Mouse (Mus musculus): ENCODE measurements around the gene Tmem202. TPM values are rescaled to one million over a fixed set of nuclear protein-coding genes. Genes with fewer than 3 reads are reported as not detected.

Tmem202 gene
- polyA plus RNA-seq, 1 experiment from 2014 or later = 0.47 TPM

DNA sequence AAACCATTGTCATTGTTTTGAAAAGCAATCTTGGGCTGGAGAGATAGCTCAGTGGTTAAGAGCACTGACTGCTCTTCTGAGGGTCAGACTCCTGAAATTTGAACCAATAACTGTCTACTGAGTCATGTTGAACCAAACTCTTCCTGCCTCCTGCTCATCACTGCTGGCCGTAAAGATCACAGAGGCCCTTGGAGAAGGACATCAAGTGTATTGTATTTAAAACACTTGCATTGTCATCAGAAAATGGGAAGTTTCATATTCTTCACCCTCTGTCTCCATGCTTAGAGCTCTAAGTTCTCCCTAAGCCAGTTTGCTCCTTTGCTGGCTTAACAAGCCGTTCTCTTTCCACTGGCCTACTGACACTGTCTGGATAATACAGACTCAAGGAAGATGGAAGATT is 11.4 kb downstream of the Tmem202 start:
- H3K4me1 ChIP-seq = no peaks in the 10 kb centered on the region
- H3K9ac ChIP-seq (replicated peaks) = no peak overlapping the region
- H3K27ac ChIP-seq (replicated peaks) = no peak overlapping the region
- H3K9me3 ChIP-seq = no peaks in the 10 kb centered on the region
- 88% methylated on average over 2 of the region's 2 CpGs for WGBS
- H3K4me3 ChIP-seq = no peak overlapping the region
- H3K27me3 ChIP-seq = no peaks in the 10 kb centered on the region
- no peak for ATAC-seq (replicated peaks)
- H3K4me2 ChIP-seq (replicated peaks) = no peak overlapping the region
- no peaks in the 10 kb centered on the region for H3K36me3 ChIP-seq

DNA sequence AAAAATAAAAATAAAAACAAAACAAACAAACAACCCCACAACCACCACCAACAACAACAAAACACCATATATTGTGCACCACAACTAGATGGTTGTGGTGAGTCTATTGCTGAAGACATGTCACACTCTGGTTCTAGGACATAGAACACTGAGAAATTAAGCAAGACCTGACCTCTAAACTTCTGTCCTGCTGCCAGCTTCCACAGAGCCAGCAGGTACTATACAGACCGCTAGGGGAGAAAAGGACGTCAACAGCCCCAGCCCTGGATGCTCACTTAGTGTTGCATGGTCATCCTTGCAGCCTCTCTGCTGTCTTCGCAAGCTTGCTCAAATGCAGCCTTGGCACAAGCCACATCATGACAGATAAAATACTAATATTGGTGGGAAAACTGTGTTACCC is 12.1 kb downstream of the Tmem202 start:
- H3K4me2 ChIP-seq (replicated peaks) = no peak overlapping the region
- WGBS = 78% methylated on average over 3 of the region's 3 CpGs

DNA sequence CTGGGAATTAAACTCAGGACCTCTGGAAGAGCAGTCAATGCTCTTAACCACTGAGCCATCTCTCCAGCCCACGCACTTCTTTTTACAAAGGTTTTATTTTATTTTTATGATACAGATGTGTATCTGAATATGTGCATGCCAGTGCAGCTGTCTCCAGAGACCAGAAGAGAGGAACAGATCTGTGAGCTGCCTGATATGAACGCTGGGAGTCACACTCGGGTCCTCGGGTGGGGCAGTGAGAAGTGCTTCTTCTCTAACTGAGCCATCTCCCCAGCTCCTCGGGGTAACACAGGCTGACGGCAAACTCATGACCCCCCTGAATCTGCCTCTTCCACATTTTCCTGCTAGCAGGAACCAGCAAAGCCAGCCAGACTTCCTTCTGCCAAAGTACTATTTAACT is 12.9 kb downstream of the Tmem202 start:
- Histone ChIP-seq H3K9ac (replicated peaks) (no peak overlapping the region), H3K27me3 (no peaks in the 10 kb centered on the region), H3K4me2 (replicated peaks) (no peak overlapping the region), H3K4me1 (no peaks in the 10 kb centered on the region), H3K4me3 (no peak overlapping the region), H3K36me3 (no peaks in the 10 kb centered on the region), H3K9me3 (no peaks in the 10 kb centered on the region), H3K27ac (replicated peaks) (no peak overlapping the region)
- ATAC-seq (replicated peaks) = no peak
- 88% methylated on average over 6 of the region's 6 CpGs for WGBS

More for the DNA sequence above, 12.1 kb downstream of the Tmem202 start:
- Histone ChIP-seq H3K27ac (replicated peaks) (no peak overlapping the region), H3K4me1 (no peaks in the 10 kb centered on the region), H3K36me3 (no peaks in the 10 kb centered on the region), H3K9me3 (no peaks in the 10 kb centered on the region), H3K4me3 (no peak overlapping the region), H3K27me3 (no peaks in the 10 kb centered on the region), H3K9ac (replicated peaks) (no peak overlapping the region)
- ATAC-seq (replicated peaks) = no peak

GRCm38 (mm10) chr9:59522906-59523305 is 16.7 kb downstream of the Tmem202 start:
- H3K9me3 ChIP-seq = no peaks in the 10 kb centered on the region
- H3K27me3 ChIP-seq = no peaks in the 10 kb centered on the region
- H3K4me3 ChIP-seq = no peak overlapping the region
- no peak for ATAC-seq (replicated peaks)
- no peak overlapping the region for H3K27ac ChIP-seq (replicated peaks)
- no peak overlapping the region for H3K9ac ChIP-seq (replicated peaks)
- H3K4me1 ChIP-seq = no peaks in the 10 kb centered on the region
- WGBS = 76% methylated on average over 4 of the region's 4 CpGs
- no peak overlapping the region for H3K4me2 ChIP-seq (replicated peaks)
- H3K36me3 ChIP-seq = no peaks in the 10 kb centered on the region

DNA sequence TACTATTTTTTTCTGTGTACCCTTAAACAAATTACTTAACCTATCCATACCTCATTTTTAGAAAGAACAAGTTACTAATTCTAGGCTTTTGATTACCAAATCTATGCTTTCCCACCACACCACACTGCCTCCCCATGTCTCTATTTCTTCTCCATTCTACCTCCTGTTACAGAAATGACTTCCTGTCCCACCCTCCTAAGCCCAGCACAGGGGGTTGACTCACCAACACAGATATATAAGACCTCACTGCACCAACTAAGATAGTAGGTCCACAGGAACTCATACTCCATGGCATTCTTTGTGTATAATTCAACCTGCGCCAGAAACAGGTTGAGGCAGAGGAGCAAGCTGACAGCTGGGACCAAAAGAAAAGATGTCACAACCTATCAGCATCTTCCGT is 20.3 kb downstream of the Tmem202 start:
- no peak overlapping the region for H3K27ac ChIP-seq (replicated peaks)
- no peak for ATAC-seq (replicated peaks)
- H3K4me3 ChIP-seq = no peak overlapping the region
- H3K9ac ChIP-seq (replicated peaks) = no peak overlapping the region
- 84% methylated on average over 2 of the region's 2 CpGs for WGBS
- H3K9me3 ChIP-seq = no peaks in the 10 kb centered on the region
- H3K4me1 ChIP-seq = no peaks in the 10 kb centered on the region
- no peak overlapping the region for H3K4me2 ChIP-seq (replicated peaks)
- H3K36me3 ChIP-seq = no peaks in the 10 kb centered on the region
- no peaks in the 10 kb centered on the region for H3K27me3 ChIP-seq

DNA sequence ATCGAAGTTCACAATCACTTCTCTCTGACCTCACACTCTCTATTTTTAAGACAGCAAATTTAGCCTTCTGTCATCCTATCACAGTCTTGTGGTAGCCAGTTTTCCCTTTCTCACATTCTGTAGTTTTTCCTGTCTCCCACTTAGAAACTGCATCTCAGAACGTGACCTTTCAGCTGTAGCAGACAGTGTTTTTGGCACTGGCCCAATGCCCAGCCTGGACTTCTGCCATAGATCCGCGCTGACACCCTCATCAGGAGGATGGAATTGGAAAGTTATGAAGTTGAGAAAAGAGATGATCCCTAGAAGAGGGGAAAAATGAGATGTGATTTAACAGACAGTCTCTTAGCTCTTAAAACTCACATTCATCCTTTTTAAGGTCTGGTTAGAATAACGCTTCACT is 20.7 kb downstream of the Tmem202 start:
- no peak overlapping the region for H3K9ac ChIP-seq (replicated peaks)
- no peaks in the 10 kb centered on the region for H3K9me3 ChIP-seq
- no peak overlapping the region for H3K4me3 ChIP-seq
- no peaks in the 10 kb centered on the region for H3K4me1 ChIP-seq
- H3K27me3 ChIP-seq = no peaks in the 10 kb centered on the region
- H3K36me3 ChIP-seq = no peaks in the 10 kb centered on the region
- ATAC-seq (replicated peaks) = no peak
- no peak overlapping the region for H3K4me2 ChIP-seq (replicated peaks)
- no peak overlapping the region for H3K27ac ChIP-seq (replicated peaks)
- 67% methylated on average over 5 of the region's 5 CpGs for WGBS

- H3K27me3 ChIP-seq = no peaks in the 10 kb centered on the region
- no peak overlapping the region for H3K4me3 ChIP-seq
- H3K4me1 ChIP-seq = no peaks in the 10 kb centered on the region
- no peak overlapping the region for H3K4me2 ChIP-seq (replicated peaks)
- 55% methylated on average over 7 of the region's 7 CpGs for WGBS
- H3K9ac ChIP-seq (replicated peaks) = no peak overlapping the region
- no peaks in the 10 kb centered on the region for H3K36me3 ChIP-seq
- ATAC-seq (replicated peaks) = no peak
- no peaks in the 10 kb centered on the region for H3K9me3 ChIP-seq
- H3K27ac ChIP-seq (replicated peaks) = no peak overlapping the region
These were observed 22.5 kb downstream of the Tmem202 start for GRCm38 (mm10) chr9:59517127-59517526.

DNA sequence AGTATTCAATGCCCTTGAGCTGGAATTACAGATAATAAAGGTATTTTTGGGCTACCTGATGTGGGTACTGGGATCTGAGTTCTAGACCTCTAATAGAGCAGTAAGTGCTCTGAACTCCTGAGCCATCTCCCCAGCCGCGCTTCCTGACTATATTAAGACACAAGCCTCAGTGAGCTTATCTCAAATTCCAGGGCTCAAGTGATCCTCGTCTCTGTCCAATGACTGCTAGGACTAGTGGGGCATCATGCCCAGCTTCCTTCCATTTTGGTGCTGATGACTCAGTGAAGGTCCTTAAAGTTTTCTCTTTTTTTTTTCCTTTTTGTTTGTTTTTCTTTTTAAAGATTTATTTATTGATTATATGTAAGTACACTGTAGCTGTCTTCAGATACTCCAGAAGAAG is 24.6 kb downstream of the Tmem202 start:
- no peak overlapping the region for H3K4me2 ChIP-seq (replicated peaks)
- H3K36me3 ChIP-seq = no peaks in the 10 kb centered on the region
- no peaks in the 10 kb centered on the region for H3K4me1 ChIP-seq
- no peak overlapping the region for H3K4me3 ChIP-seq
- no peak for ATAC-seq (replicated peaks)
- no peaks in the 10 kb centered on the region for H3K9me3 ChIP-seq
- no peaks in the 10 kb centered on the region for H3K27me3 ChIP-seq
- 84% methylated on average over 3 of the region's 3 CpGs for WGBS
- H3K9ac ChIP-seq (replicated peaks) = no peak overlapping the region
- no peak overlapping the region for H3K27ac ChIP-seq (replicated peaks)

GRCm38 (mm10) chr9:59512381-59512780 is 27.3 kb downstream of the Tmem202 start:
- ATAC-seq (replicated peaks) = no peak
- no peaks in the 10 kb centered on the region for H3K4me1 ChIP-seq
- H3K9ac ChIP-seq (replicated peaks) = no peak overlapping the region
- H3K36me3 ChIP-seq = no peaks in the 10 kb centered on the region
- WGBS = 53% methylated on average over 4 of the region's 4 CpGs
- no peak overlapping the region for H3K4me3 ChIP-seq
- H3K27me3 ChIP-seq = no peaks in the 10 kb centered on the region
- no peak overlapping the region for H3K27ac ChIP-seq (replicated peaks)
- no peaks in the 10 kb centered on the region for H3K9me3 ChIP-seq
- H3K4me2 ChIP-seq (replicated peaks) = no peak overlapping the region

- no peak overlapping the region for H3K4me2 ChIP-seq (replicated peaks)
- H3K4me3 ChIP-seq = no peak overlapping the region
- no peaks in the 10 kb centered on the region for H3K36me3 ChIP-seq
- H3K27ac ChIP-seq (replicated peaks) = no peak overlapping the region
- H3K9me3 ChIP-seq = no peaks in the 10 kb centered on the region
- ATAC-seq (replicated peaks) = no peak
- WGBS = 71% methylated on average over 1 of the region's 1 CpGs
- H3K4me1 ChIP-seq = no peaks in the 10 kb centered on the region
- no peak overlapping the region for H3K9ac ChIP-seq (replicated peaks)
- no peaks in the 10 kb centered on the region for H3K27me3 ChIP-seq
These were observed 31.5 kb downstream of the Tmem202 start for GRCm38 (mm10) chr9:59508146-59508545.

DNA sequence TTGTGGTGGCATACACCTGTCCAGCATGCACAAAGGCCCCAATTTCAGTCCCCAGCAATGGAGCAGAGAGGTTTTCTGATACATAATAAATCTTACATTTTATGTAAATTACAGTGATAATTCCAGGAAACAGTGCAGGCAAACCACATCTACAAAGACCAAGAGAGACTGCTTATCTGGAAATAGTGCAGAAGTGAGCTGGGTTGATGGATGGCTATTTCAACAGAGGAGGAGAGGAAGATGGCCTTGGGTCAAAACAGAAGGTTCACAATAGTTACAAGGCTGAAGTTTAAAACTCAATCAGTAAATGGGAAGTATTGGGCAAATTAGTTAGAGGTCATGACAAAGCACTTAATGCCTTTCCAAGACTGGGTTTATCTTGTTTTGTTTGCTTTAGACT is 52.3 kb downstream of the Tmem202 start:
- Histone ChIP-seq H3K27me3 (no peaks in the 10 kb centered on the region), H3K4me1 (peaks cover 29% of the 10 kb centered on the region), H3K27ac (replicated peaks) (peak overlapping the region; percentile 99), H3K9ac (replicated peaks) (peak overlapping the region; percentile 98), H3K4me3 (peak overlapping the region; percentile 96), H3K9me3 (no peaks in the 10 kb centered on the region), H3K4me2 (replicated peaks) (peak overlapping the region; percentile 57), H3K36me3 (no peaks in the 10 kb centered on the region)
- ATAC-seq (replicated peaks) = no peak

GRCm38 (mm10) chr9:59486549-59487065 is 53.0 kb downstream of the Tmem202 start, which contains the start of gene Arih1:
Arih1 (minus strand) TSS chr9:59486618.
- no peaks in the 10 kb centered on the region for H3K9me3 ChIP-seq
- WGBS = under 1% methylated on average over 52 of the region's 56 CpGs

DNA sequence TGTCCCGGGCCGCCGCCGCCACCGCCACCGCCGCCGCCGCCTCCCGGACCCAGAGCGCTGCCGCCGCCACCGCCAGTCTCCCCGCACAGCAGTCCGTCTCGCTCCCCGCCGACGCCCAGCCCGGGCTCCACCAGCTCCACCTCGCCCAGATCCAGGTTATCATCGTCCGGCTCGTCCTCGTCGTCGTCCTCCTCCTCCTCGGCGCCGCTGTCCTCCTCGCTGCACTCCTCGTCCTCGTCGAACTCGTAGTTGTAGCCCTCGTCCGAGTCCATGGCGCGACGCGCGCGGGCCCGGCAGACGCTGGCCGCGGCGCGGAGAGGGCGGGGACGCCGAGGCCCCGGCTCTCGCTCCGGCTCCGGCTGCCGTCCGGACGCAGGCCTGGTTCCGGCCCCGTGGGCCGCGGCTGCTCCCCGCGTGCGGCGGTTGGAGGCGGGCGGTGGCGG is 53.5 kb downstream of the Tmem202 start:
- ATAC-seq (replicated peaks) = peak; percentile 82
- no peaks in the 10 kb centered on the region for H3K36me3 ChIP-seq
- peaks cover 37% of the 10 kb centered on the region for H3K4me1 ChIP-seq
- H3K27ac ChIP-seq (replicated peaks) = peak overlapping the region; percentile 99
- WGBS = under 1% methylated on average over 61 of the region's 71 CpGs
- peak overlapping the region; percentile 80 for H3K4me2 ChIP-seq (replicated peaks)
- H3K27me3 ChIP-seq = no peaks in the 10 kb centered on the region
- no peaks in the 10 kb centered on the region for H3K9me3 ChIP-seq
- H3K4me3 ChIP-seq = peak overlapping the region; percentile 96
- H3K9ac ChIP-seq (replicated peaks) = peak overlapping the region; percentile 98

More at GRCm38 (mm10) chr9:59486549-59487065, 53.0 kb downstream of the Tmem202 start, which contains the start of gene Arih1:
- H3K4me3 ChIP-seq = peak within 1 kb of the TSS; percentile 96
- no peaks in the 10 kb centered on the region for H3K36me3 ChIP-seq
- H3K4me1 ChIP-seq = peaks cover 36% of the 10 kb centered on the region
- no peaks in the 10 kb centered on the region for H3K27me3 ChIP-seq
- H3K27ac ChIP-seq (replicated peaks) = peak within 1 kb of the TSS; percentile 99
- H3K9ac ChIP-seq (replicated peaks) = peak within 1 kb of the TSS; percentile 98
- H3K4me2 ChIP-seq (replicated peaks) = peak within 1 kb of the TSS; percentile 80
- ATAC-seq (replicated peaks) = peak; percentile 99

All from forebrain, embryonic 15.5 days (tissue).